ENCODE assay signal across 10 mouse cellular contexts in the genomic region with DNA sequence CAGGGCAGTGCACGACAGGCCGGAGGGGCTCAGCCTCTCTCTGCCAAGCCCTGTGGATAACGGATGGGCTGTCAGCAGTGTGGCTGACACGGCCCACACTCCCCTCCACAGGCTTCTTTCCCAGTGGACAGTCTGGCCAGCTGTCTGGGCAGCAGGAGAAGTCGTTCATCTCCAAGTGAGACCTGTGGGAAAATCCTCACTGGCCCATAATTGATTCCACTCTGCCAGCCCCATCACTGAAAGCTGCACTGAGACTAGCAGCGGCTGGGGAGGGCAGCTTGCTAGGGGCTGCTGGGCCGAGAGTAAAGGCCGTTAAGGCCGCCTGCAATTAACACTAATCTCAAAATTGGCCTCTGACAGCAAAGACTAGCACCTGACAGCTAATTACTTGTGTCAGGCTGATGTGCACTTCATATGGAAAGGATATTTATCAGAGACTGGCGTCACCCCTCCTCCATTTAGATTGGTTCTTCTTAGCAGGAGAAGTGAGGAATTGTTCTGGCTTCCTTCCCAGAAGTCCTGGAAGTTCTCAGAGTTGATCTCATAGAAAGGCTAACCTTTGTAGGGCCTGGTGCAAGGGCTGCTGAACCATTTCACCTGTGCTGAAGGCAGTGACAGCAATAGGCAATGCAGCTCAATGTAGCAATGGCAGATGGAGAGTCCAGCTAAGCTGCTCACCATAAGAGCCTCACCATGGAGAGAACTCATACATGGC.
A peak's percentile ranks its signal among the peaks of the same experiment; 100 is the strongest.
DNase-seq lines count a peak whose midpoint lies in the region; ATAC-seq lines count a peak whose summit lies in the region.
"Had no signal": no experiment of that assay in that cellular context is flagged by ENCODE, and none has a peak within 500 bp of the region (broad histone marks: within the 10 kb centered on the region; RNA-seq: fewer than 3 reads in every experiment).

No protein-coding gene starts in this region.

- H3K9ac ChIP-seq in forebrain, embryonic 12.5 days = no peak overlapping the region
- H3K9ac ChIP-seq in hindbrain, embryonic 15.5 days = no peak overlapping the region

- no peaks in the 10 kb centered on the region for H3K27me3 ChIP-seq in forebrain, embryonic 12.5 days
- H3K27me3 ChIP-seq in hindbrain, embryonic 15.5 days = no peaks in the 10 kb centered on the region

- no peaks in the 10 kb centered on the region for H3K9me3 ChIP-seq in forebrain, embryonic 12.5 days
- H3K9me3 ChIP-seq in hindbrain, embryonic 15.5 days = no peaks in the 10 kb centered on the region

- no peak overlapping the region for H3K27ac ChIP-seq in forebrain, embryonic 12.5 days
- H3K27ac ChIP-seq in hindbrain, embryonic 15.5 days (replicated peaks) = 0 out of 2 replicates have a peak overlapping the region, but pooled peaks have one; percentile 25
- H3K27ac ChIP-seq: kidney, postnatal 0 days had no signal

- no peaks in the 10 kb centered on the region for H3K36me3 ChIP-seq in forebrain, embryonic 12.5 days (replicated peaks)
- H3K36me3 ChIP-seq in hindbrain, embryonic 15.5 days = no peaks in the 10 kb centered on the region

- peaks cover 10% of the 10 kb centered on the region for H3K4me1 ChIP-seq in forebrain, embryonic 12.5 days
- peaks cover 9% of the 10 kb centered on the region for H3K4me1 ChIP-seq in hindbrain, embryonic 15.5 days (replicated peaks)

- 26% methylated on average over 10 of the region's 10 CpGs for WGBS in forebrain, embryonic 12.5 days
- 19% methylated on average over 10 of the region's 10 CpGs for WGBS in hindbrain, embryonic 15.5 days

- ATAC-seq in forebrain, embryonic 12.5 days (ENCODE audit: low FRiP score) = peak; percentile 67; the same call in 1 of the 2 replicates
- ATAC-seq in hindbrain, embryonic 15.5 days (ENCODE audit: low FRiP score, low read depth) = peak; percentile 89

- intact Hi-C loops in gastrocnemius, postnatal 14 days (cut with DNase I; ENCODE audit: low total_unique reads) = no loop called here

- H3K4me2 ChIP-seq in forebrain, embryonic 12.5 days = no peak overlapping the region
- H3K4me2 ChIP-seq in hindbrain, embryonic 15.5 days = no peak overlapping the region

- H3K4me3 ChIP-seq in forebrain, embryonic 12.5 days (replicated peaks) = no peak overlapping the region
- H3K4me3 ChIP-seq in hindbrain, embryonic 15.5 days = no peak overlapping the region
- H3K4me3 ChIP-seq: myocyte had no signal

- DNase-seq in gastrocnemius, postnatal 14 days = peak; percentile 29
- DNase-seq in gastrocnemius, adult 8-10 months (ENCODE audit: low spot score in 2 of 2) = no peak
- peak; percentile 49 for DNase-seq in neural tube, embryonic 10.5 days (ENCODE audit: extremely low spot score, low spot score)
- no peak for DNase-seq in thymus, postnatal 10 days (ENCODE audit: low spot score in 2 of 2)
- DNase-seq in thymus, postnatal 25 days = no peak
- no peak for DNase-seq in urinary bladder, adult 18-20 months (ENCODE audit: low spot score in 2 of 2)

Comparison
In these comparisons a context has a peak if more than half of its experiments do, and no peak if none do; other contexts are left out.
1. DNase-seq: peak in gastrocnemius, postnatal 14 days (single experiment) and neural tube, embryonic 10.5 days (single experiment); none in gastrocnemius, adult 8-10 months (0 of 2), thymus, postnatal 10 days (0 of 2), thymus, postnatal 25 days (single experiment) and urinary bladder, adult 18-20 months (0 of 2).